Mouse (Mus musculus): ENCODE data around the gene Nhsl1. TPM values are rescaled to one million over a fixed set of nuclear protein-coding genes. Genes with fewer than 3 reads are reported as not detected.

The Nhsl1 gene
- polyA plus RNA-seq, 1 experiment from 2014 or later: 16.7 TPM

DNA sequence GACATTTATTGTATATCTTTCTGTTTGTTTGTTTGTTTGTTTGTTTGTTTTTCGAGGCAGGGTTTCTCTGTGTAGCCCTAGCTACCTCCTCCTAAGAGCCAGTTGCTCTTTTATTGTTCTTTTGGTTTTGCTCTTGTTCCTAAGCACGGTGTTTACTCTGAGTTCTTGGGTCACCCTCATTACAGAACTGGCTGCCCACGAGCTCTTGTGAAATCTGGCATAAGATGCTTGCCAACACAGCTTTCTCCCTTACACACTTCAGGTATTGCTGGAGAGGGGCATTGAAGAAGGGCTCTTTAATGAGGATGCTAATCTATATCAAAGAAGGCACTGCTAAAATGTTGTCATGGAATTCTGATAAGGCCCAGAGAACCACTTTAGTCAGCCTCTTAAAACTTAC is 191.9 kb downstream of the Nhsl1 start:
- 86% methylated on average over 3 of the region's 3 CpGs for WGBS
- no peak for ATAC-seq (replicated peaks; ENCODE audit: low FRiP score)

DNA sequence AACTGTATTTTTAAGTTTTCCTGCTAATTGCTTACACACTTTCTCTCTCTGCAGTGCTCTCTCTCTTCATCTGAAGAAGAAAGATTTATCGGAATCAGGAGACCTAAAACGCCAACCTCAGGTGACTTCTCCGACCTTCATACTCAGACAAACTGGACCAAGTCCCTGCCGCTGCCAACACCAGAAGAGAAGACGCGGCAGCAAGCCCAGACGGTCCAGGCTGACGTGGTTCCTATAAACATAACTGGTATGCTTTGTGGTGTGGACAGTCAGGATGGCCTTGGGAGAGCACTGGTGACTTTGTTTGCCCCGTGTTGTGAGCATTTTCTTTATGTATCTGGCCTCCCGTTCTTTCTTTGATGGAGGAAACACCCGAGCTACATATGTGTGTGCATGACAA is 192.7 kb downstream of the Nhsl1 start:
- H3K4me3 ChIP-seq (ENCODE audit: low read depth, low read length): no peak overlapping the region
- H3K4me2 ChIP-seq (ENCODE audit: low read depth, low read length, severe bottlenecking): no peak overlapping the region
- ATAC-seq (replicated peaks; ENCODE audit: low FRiP score) (no peak), DNase-seq (ENCODE audit: low spot score) (no peak)
- no peaks in the 10 kb centered on the region for H3K36me3 ChIP-seq (ENCODE audit: control insufficient read depth, insufficient read depth, low read length)
- no peak overlapping the region for H3K9ac ChIP-seq (ENCODE audit: low read length)
- peaks cover 2% of the 10 kb centered on the region; the same call in 1 of the 2 replicates for H3K4me1 ChIP-seq (replicated peaks; ENCODE audit: control insufficient read depth, insufficient read depth, low read length)
- WGBS: 91% methylated on average over 11 of the region's 11 CpGs
- H3K27me3 ChIP-seq (ENCODE audit: control insufficient read depth, insufficient read depth, low read length): no peaks in the 10 kb centered on the region
- H3K27ac ChIP-seq (ENCODE audit: low read depth, low read length): no peak overlapping the region
- H3K9me3 ChIP-seq (ENCODE audit: control insufficient read depth, low read length): no peaks in the 10 kb centered on the region

More for the DNA sequence above, 191.9 kb downstream of the Nhsl1 start:
- no peak for DNase-seq (ENCODE audit: low spot score)
- H3K27me3 ChIP-seq (ENCODE audit: control insufficient read depth, insufficient read depth, low read length): no peaks in the 10 kb centered on the region
- no peaks in the 10 kb centered on the region for H3K9me3 ChIP-seq (ENCODE audit: control insufficient read depth, low read length)
- no peak overlapping the region for H3K27ac ChIP-seq (ENCODE audit: low read depth, low read length)
- H3K4me1 ChIP-seq (replicated peaks; ENCODE audit: control insufficient read depth, insufficient read depth, low read length): peaks cover 6% of the 10 kb centered on the region; the same call in 1 of the 2 replicates
- no peaks in the 10 kb centered on the region for H3K36me3 ChIP-seq (ENCODE audit: control insufficient read depth, insufficient read depth, low read length)
- no peak overlapping the region for H3K4me2 ChIP-seq (ENCODE audit: low read depth, low read length, severe bottlenecking)
- no peak overlapping the region for H3K9ac ChIP-seq (ENCODE audit: low read length)
- H3K4me3 ChIP-seq (ENCODE audit: low read depth, low read length): no peak overlapping the region

DNA sequence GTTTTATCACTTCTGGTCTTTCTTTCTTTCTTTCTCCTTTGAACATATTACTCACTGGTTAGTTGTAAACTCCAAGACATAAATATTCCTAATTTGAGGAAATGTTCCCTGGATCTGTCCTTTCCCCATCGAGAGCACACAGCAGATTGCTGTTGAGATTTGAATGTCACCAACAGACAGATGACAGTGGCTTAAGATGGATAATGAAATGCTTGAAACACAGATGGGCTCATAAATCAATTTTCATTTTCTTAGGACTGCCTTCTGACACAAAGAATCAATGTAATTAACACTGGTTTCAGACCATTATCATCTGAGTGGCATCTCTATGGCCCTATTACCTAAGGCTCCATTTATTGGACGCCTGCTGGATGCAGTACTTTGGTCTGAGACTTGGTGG is 203.8 kb downstream of the Nhsl1 start:
- no peaks in the 10 kb centered on the region for H3K27me3 ChIP-seq (ENCODE audit: control insufficient read depth, insufficient read depth, low read length)
- H3K4me3 ChIP-seq (ENCODE audit: low read depth, low read length): no peak overlapping the region
- WGBS: 88% methylated on average over 2 of the region's 2 CpGs
- H3K9ac ChIP-seq (ENCODE audit: low read length): no peak overlapping the region
- DNase-seq (ENCODE audit: low spot score) (no peak), ATAC-seq (replicated peaks; ENCODE audit: low FRiP score) (no peak)
- no peaks in the 10 kb centered on the region for H3K9me3 ChIP-seq (ENCODE audit: control insufficient read depth, low read length)
- H3K4me1 ChIP-seq (replicated peaks; ENCODE audit: control insufficient read depth, insufficient read depth, low read length): no peaks in the 10 kb centered on the region
- no peak overlapping the region for H3K4me2 ChIP-seq (ENCODE audit: low read depth, low read length, severe bottlenecking)
- H3K27ac ChIP-seq (ENCODE audit: low read depth, low read length): no peak overlapping the region
- peaks cover 4% of the 10 kb centered on the region; the same call in 1 of the 2 replicates for H3K36me3 ChIP-seq (ENCODE audit: control insufficient read depth, insufficient read depth, low read length)

DNA sequence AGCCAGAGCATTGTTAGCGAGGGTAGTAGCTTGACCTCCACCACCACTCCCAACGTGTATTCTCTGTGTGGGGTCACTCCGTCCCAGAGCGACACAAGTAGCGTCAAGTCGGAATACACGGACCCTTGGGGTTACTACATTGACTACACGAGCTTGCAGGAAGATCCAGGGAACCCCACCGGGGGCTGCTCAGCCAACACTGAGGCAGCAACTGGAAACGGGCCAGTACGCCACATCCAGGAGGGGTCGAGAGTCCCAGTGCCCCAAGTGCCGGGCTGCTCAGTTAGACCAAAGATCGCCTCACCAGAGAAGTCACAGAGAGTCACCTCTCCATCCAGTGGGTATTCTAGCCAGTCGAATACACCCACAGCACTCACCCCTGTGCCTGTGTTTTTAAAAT is 206.5 kb downstream of the Nhsl1 start:
- Histone ChIP-seq H3K4me3 (ENCODE audit: low read depth, low read length) (no peak overlapping the region), H3K4me1 (replicated peaks; ENCODE audit: control insufficient read depth, insufficient read depth, low read length) (no peaks in the 10 kb centered on the region), H3K27me3 (ENCODE audit: control insufficient read depth, insufficient read depth, low read length) (no peaks in the 10 kb centered on the region), H3K9me3 (ENCODE audit: control insufficient read depth, low read length) (no peaks in the 10 kb centered on the region), H3K9ac (ENCODE audit: low read length) (no peak overlapping the region), H3K4me2 (ENCODE audit: low read depth, low read length, severe bottlenecking) (no peak overlapping the region), H3K27ac (ENCODE audit: low read depth, low read length) (no peak overlapping the region), H3K36me3 (ENCODE audit: control insufficient read depth, insufficient read depth, low read length) (peaks cover 4% of the 10 kb centered on the region; the same call in 1 of the 2 replicates)
- ATAC-seq (replicated peaks; ENCODE audit: low FRiP score): no peak
- DNase-seq (ENCODE audit: low spot score): no peak
- 80% methylated on average over 15 of the region's 15 CpGs for WGBS

DNA sequence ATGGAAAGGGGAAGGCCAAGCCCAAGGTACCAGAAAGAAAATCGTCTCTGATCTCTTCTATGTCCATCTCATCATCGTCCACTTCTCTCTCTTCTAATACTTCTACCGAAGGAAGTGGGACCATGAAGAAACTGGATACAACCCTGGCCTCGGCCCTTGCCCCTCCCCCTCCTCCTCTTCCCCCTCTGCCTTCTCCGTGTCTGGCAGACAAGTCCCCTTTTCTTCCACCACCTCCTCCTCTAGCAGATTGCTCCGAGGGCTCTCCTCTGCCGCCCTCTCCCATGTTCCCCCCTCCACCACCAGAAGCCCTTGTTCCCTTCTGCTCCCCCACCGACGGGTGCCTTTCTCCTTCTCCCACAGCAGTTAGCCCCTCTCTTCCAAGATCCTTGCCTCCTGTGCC is 206.9 kb downstream of the Nhsl1 start:
- no peak overlapping the region for H3K4me2 ChIP-seq (ENCODE audit: low read depth, low read length, severe bottlenecking)
- H3K4me1 ChIP-seq (replicated peaks; ENCODE audit: control insufficient read depth, insufficient read depth, low read length): no peaks in the 10 kb centered on the region
- no peak overlapping the region for H3K27ac ChIP-seq (ENCODE audit: low read depth, low read length)
- no peak overlapping the region for H3K4me3 ChIP-seq (ENCODE audit: low read depth, low read length)
- peaks cover 4% of the 10 kb centered on the region; the same call in 1 of the 2 replicates for H3K36me3 ChIP-seq (ENCODE audit: control insufficient read depth, insufficient read depth, low read length)
- H3K27me3 ChIP-seq (ENCODE audit: control insufficient read depth, insufficient read depth, low read length): no peaks in the 10 kb centered on the region
- ATAC-seq (replicated peaks; ENCODE audit: low FRiP score): no peak
- no peaks in the 10 kb centered on the region for H3K9me3 ChIP-seq (ENCODE audit: control insufficient read depth, low read length)
- no peak for DNase-seq (ENCODE audit: low spot score)
- WGBS: 66% methylated on average over 9 of the region's 9 CpGs
- no peak overlapping the region for H3K9ac ChIP-seq (ENCODE audit: low read length)

DNA sequence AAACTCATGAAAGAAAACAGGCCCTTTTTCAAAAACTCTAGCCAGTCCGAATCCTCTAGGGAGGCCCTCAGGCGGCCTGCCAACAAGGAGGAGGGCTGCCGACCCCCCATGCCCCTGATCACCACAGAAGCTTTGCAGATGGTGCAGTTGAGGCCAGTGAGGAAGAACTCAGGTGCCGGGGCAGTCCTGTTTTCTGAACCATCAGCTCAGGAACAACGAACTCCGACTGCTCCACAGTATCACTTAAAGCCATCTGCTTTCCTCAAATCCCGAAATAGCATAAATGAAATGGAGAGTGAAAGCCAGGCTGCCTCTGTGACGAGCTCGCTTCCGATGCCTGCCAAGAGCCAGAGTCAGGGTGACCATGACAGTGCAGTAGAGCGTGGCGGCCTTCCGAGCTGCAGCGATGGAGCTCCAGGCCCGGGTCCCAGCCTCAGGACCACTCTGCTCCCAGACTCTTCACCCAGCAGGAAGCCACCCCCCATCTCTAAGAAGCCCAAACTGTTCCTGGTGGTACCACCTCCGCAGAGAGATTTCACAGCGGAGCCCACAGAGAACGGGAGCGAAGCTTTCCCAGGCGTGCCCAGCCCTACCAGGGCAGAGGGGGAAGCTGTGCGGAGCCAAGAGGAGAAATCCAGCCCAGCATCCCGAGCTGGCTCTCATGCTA is 207.5 kb downstream of the Nhsl1 start:
- Histone ChIP-seq H3K27me3 (ENCODE audit: control insufficient read depth, insufficient read depth, low read length) (no peaks in the 10 kb centered on the region), H3K27ac (ENCODE audit: low read depth, low read length) (no peak overlapping the region), H3K36me3 (ENCODE audit: control insufficient read depth, insufficient read depth, low read length) (peaks cover 4% of the 10 kb centered on the region; the same call in 1 of the 2 replicates), H3K9me3 (ENCODE audit: control insufficient read depth, low read length) (no peaks in the 10 kb centered on the region), H3K9ac (ENCODE audit: low read length) (no peak overlapping the region), H3K4me3 (ENCODE audit: low read depth, low read length) (no peak overlapping the region), H3K4me1 (replicated peaks; ENCODE audit: control insufficient read depth, insufficient read depth, low read length) (no peaks in the 10 kb centered on the region), H3K4me2 (ENCODE audit: low read depth, low read length, severe bottlenecking) (no peak overlapping the region)
- DNase-seq (ENCODE audit: low spot score) (no peak), ATAC-seq (replicated peaks; ENCODE audit: low FRiP score) (no peak)
- 87% methylated on average over 22 of the region's 22 CpGs for WGBS

DNA sequence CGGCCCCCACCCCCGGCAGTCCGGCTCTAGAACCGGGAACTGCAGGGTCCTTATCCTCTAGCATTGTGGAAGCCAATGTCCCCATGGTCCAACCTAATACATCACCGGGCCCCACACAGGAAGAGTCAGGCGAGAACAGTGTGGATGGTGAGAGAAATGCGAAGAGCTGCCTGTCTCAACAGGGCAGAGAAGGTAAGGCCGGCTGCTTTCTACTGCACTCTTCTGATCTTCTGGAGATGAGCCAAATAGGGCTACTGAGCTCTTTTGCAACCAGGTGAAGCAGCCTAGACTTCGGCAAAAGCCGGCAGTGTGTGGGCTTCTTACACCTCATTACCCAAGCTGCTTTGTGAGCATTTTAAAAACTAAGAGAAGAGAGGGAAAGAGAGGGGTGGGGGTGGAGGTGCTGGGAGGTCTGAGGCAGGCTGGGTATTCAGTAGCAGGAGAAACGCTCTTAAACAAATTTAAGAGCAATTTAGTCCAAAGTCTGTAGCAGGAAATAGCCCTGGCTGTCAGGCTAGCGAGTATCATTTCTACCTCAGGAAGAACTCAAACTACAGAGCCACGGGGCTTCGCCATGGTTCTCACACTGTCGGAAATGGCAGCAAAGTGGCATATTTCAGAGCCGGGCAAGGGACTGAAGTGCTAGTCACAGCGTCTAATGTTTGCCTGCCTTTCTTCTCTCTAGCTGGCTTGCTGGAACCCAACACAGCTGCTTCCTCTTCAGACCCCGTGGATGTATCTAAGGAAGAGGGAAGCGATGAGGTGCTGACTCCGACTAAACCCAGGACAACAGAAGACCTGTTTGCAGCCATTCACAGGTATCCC is 208.3 kb downstream of the Nhsl1 start:
- Histone ChIP-seq H3K36me3 (ENCODE audit: control insufficient read depth, insufficient read depth, low read length) (peaks cover 7% of the 10 kb centered on the region), H3K4me3 (ENCODE audit: low read depth, low read length) (no peak overlapping the region), H3K27me3 (ENCODE audit: control insufficient read depth, insufficient read depth, low read length) (no peaks in the 10 kb centered on the region), H3K9me3 (ENCODE audit: control insufficient read depth, low read length) (no peaks in the 10 kb centered on the region), H3K27ac (ENCODE audit: low read depth, low read length) (no peak overlapping the region), H3K4me1 (replicated peaks; ENCODE audit: control insufficient read depth, insufficient read depth, low read length) (no peaks in the 10 kb centered on the region), H3K9ac (ENCODE audit: low read length) (no peak overlapping the region), H3K4me2 (ENCODE audit: low read depth, low read length, severe bottlenecking) (no peak overlapping the region)
- ATAC-seq (replicated peaks; ENCODE audit: low FRiP score) (0 out of 2 replicates have a peak, but pooled peaks have one; percentile 19), DNase-seq (ENCODE audit: low spot score) (no peak)
- 74% methylated on average over 19 of the region's 20 CpGs for WGBS

DNA sequence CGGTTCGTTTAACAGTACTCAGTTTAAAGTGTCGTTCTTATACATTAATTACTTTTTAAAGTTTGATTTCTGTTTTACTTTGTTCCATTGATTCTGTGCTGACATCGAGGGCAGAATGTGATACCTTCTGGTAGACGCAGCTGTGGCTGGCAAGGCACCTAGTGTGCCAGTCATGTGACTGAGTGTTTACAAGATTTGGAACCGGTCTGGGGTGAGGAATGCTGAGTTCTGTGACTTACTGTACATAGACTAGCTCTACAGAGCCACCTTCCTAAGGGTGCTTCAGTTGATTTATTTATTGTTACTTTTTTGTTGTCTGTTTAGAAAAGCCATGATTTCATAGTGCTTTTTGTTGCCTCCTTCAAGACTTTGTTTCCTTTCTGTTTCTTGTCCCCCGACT is 209.0 kb downstream of the Nhsl1 start:
- H3K9me3 ChIP-seq (ENCODE audit: control insufficient read depth, low read length): no peaks in the 10 kb centered on the region
- ATAC-seq (replicated peaks; ENCODE audit: low FRiP score) (no peak), DNase-seq (ENCODE audit: low spot score) (no peak)
- H3K4me2 ChIP-seq (ENCODE audit: low read depth, low read length, severe bottlenecking): no peak overlapping the region
- peaks cover 7% of the 10 kb centered on the region for H3K36me3 ChIP-seq (ENCODE audit: control insufficient read depth, insufficient read depth, low read length)
- H3K4me1 ChIP-seq (replicated peaks; ENCODE audit: control insufficient read depth, insufficient read depth, low read length): no peaks in the 10 kb centered on the region
- H3K27ac ChIP-seq (ENCODE audit: low read depth, low read length): no peak overlapping the region
- H3K27me3 ChIP-seq (ENCODE audit: control insufficient read depth, insufficient read depth, low read length): no peaks in the 10 kb centered on the region
- no peak overlapping the region for H3K4me3 ChIP-seq (ENCODE audit: low read depth, low read length)
- 73% methylated on average over 7 of the region's 7 CpGs for WGBS
- H3K9ac ChIP-seq (ENCODE audit: low read length): no peak overlapping the region

All from forebrain, embryonic 11.5 days (tissue).